Mouse (Mus musculus): ENCODE results near the gene Supt3. TPM values are rescaled to one million over a fixed set of nuclear protein-coding genes. Genes with fewer than 3 reads are reported as not detected.

The Supt3 gene
- polyA plus RNA-seq, 2 experiments = 10.5 to 21.3 TPM

DNA sequence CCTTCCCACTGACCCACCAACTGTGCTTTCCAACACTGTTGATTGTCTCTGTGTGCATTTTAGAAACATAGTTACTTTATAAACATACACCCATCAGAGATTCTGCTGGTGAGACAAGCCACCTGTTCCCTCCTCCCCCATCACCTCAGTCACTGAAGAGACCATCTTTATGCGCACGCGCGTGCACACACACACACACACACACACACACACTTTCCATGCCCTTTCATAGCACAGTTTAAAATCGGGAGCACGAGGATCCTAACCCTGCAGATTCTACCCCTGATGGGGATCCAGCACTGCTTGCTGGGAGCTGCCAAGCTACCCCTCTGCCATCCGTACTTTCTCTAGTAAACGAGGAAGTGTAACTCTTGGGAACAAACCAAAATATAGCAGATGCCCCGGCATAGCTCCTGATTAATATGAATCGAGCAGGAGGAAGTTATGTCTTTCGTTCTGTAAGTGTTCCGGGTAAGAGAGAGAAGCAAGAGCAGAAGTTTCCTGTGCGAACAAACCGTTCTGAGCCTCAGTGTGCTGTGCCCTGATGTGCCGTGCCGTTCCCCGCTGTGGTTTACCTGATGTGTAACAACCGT, 342.8 kb downstream of the Supt3 start:
- no peak overlapping the region for H3K27ac ChIP-seq (replicated peaks; ENCODE audit: low read depth, low read length)
- DNase-seq (ENCODE audit: low spot score) (no peak), ATAC-seq (ENCODE audit: low FRiP score, low read depth) (no peak)
- peaks cover 5% of the 10 kb centered on the region; the same call in 1 of the 2 replicates for H3K27me3 ChIP-seq (ENCODE audit: control insufficient read depth, insufficient read depth, low read length)
- peaks cover 3% of the 10 kb centered on the region; the same call in 1 of the 2 replicates for H3K9me3 ChIP-seq (ENCODE audit: control insufficient read depth, low read length)
- no peak for TF ChIP-seq POLR2A (IDR thresholded peaks at IDR 0.05; ENCODE audit: borderline replicate concordance, extremely low read depth, insufficient read depth, insufficient read length)
- 78% methylated on average over 18 of the region's 18 CpGs for whole genome bisulfite sequencing
- peaks cover 3% of the 10 kb centered on the region; the same call in 1 of the 2 replicates for H3K4me1 ChIP-seq (ENCODE audit: control insufficient read depth, insufficient read depth, low read length)
- H3K36me3 ChIP-seq (ENCODE audit: control insufficient read depth, insufficient read depth, low read length) = no peaks in the 10 kb centered on the region
- no peak overlapping the region for H3K4me2 ChIP-seq (replicated peaks; ENCODE audit: low read depth, low read length, severe bottlenecking)
- no peak overlapping the region for H3K4me3 ChIP-seq (replicated peaks; ENCODE audit: low read length)
- H3K9ac ChIP-seq (ENCODE audit: low read depth, low read length, severe bottlenecking) = no peak overlapping the region

DNA sequence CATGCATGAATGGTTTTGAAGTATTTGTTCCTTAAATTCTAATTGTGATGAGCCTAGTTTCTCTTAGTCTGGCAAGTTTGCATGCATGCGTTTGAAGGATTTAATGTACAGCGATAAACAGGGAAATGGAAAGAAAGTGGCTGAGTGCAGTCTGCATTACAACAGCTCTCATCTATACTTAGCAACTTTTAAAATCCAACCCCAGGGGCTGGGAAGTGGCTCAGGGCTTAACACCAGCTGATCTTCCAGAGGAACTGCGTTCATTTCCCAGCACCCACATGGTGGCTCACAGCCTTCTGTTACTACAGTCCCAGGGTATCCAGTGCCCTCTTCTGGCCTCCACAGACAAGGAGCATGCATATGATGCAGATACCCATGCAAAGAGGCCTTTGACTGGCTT, 346.9 kb downstream of the Supt3 start:
- Histone ChIP-seq H3K9me3 (ENCODE audit: control insufficient read depth, low read length) (peaks cover 3% of the 10 kb centered on the region; the same call in 1 of the 2 replicates), H3K36me3 (ENCODE audit: control insufficient read depth, insufficient read depth, low read length) (no peaks in the 10 kb centered on the region), H3K9ac (ENCODE audit: low read depth, low read length, severe bottlenecking) (no peak overlapping the region), H3K27me3 (ENCODE audit: control insufficient read depth, insufficient read depth, low read length) (peaks cover 9% of the 10 kb centered on the region; the same call in 1 of the 2 replicates), H3K4me2 (replicated peaks; ENCODE audit: low read depth, low read length, severe bottlenecking) (no peak overlapping the region), H3K4me1 (ENCODE audit: control insufficient read depth, insufficient read depth, low read length) (peaks cover 3% of the 10 kb centered on the region; the same call in 1 of the 2 replicates), H3K27ac (replicated peaks; ENCODE audit: low read depth, low read length) (no peak overlapping the region), H3K4me3 (replicated peaks; ENCODE audit: low read length) (no peak overlapping the region)
- TF ChIP-seq POLR2A (IDR thresholded peaks at IDR 0.05; ENCODE audit: borderline replicate concordance, extremely low read depth, insufficient read depth, insufficient read length) = no peak
- no peak for DNase-seq (ENCODE audit: low spot score)
- 95% methylated on average over 3 of the region's 3 CpGs for WGBS
- no peak for ATAC-seq (ENCODE audit: low FRiP score, low read depth)

DNA sequence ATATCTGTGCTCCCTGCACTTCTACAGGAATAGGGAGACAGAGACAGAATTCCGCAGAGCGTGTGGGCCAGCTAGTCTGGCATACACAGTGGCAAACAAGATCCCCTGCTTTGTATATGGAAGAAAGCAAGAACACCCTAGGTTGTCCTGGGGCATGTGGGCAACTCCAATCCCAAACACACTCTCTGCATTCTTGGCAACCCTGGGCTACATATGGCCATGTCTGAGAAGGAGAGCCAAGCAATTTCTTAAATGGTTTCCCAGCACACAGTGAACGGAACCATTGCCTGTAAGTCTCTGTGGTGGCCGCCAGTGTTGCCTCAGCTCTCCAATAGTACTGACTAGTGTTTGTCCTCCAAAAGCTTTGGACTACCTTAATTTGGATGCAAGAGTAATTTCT, 351.7 kb downstream of the Supt3 start:
- no peak overlapping the region for H3K4me2 ChIP-seq (replicated peaks; ENCODE audit: low read depth, low read length, severe bottlenecking)
- 75% methylated on average over 4 of the region's 4 CpGs for WGBS
- H3K27ac ChIP-seq (replicated peaks; ENCODE audit: low read depth, low read length) = no peak overlapping the region

DNA sequence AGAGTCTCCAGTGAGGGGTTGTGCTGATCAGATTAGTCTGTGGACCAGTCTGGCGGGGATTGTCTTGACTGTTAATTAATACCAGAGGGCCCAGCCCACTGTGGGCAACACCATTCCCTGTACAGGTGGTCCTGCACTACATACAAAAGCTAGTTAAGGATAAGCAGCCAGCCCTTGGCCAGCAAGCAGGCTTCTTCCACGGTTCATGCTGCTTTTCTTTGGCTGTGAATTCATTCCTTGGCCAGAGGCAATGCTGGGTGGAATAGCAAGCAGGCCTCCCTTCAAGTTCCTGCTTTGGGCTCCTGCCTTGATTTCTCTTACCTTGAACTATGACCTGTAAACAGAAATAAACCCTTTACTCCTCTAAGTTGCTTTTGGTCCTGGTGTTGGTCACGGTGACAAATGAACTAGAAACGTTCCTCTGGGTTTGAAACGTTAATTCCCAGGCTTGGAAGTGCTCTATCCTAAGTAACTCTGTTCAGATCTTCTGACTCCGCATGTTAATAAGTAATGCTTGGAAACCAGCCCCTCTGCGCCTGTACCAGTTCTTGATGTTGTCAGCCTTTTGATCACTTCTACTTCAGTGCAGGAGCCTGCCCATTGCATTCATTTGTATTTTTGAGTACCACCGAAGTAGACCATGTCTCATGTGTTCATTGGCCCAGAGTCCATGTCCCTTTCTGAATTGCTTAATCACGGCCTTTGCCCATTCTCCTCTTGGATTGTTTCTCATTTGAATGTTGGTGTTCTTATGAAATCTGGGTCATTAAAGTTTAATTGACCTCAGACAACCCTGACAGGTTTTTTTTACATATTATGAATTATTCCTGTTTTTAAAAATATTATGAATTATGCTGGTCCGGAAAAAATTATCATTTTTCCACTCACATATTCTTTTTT, 356.8 kb downstream of the Supt3 start:
- no peak overlapping the region for H3K27ac ChIP-seq (replicated peaks; ENCODE audit: low read depth, low read length)
- ATAC-seq (ENCODE audit: low FRiP score, low read depth) (no peak), DNase-seq (ENCODE audit: low spot score) (no peak)
- no peaks in the 10 kb centered on the region for H3K36me3 ChIP-seq (ENCODE audit: control insufficient read depth, insufficient read depth, low read length)
- H3K9me3 ChIP-seq (ENCODE audit: control insufficient read depth, low read length) = no peaks in the 10 kb centered on the region
- H3K4me2 ChIP-seq (replicated peaks; ENCODE audit: low read depth, low read length, severe bottlenecking) = no peak overlapping the region
- no peaks in the 10 kb centered on the region; the same call in 1 of the 2 replicates for H3K4me1 ChIP-seq (ENCODE audit: control insufficient read depth, insufficient read depth, low read length)
- no peak overlapping the region for H3K4me3 ChIP-seq (replicated peaks; ENCODE audit: low read length)
- 85% methylated on average over 10 of the region's 10 CpGs for WGBS
- TF ChIP-seq POLR2A (IDR thresholded peaks at IDR 0.05; ENCODE audit: borderline replicate concordance, extremely low read depth, insufficient read depth, insufficient read length) = no peak
- no peaks in the 10 kb centered on the region for H3K27me3 ChIP-seq (ENCODE audit: control insufficient read depth, insufficient read depth, low read length)
- no peak overlapping the region for H3K9ac ChIP-seq (ENCODE audit: low read depth, low read length, severe bottlenecking)

More for the DNA sequence above, 351.7 kb downstream of the Supt3 start:
- H3K36me3 ChIP-seq (ENCODE audit: control insufficient read depth, insufficient read depth, low read length) = no peaks in the 10 kb centered on the region
- TF ChIP-seq POLR2A (IDR thresholded peaks at IDR 0.05; ENCODE audit: borderline replicate concordance, extremely low read depth, insufficient read depth, insufficient read length) = no peak
- no peaks in the 10 kb centered on the region for H3K4me1 ChIP-seq (ENCODE audit: control insufficient read depth, insufficient read depth, low read length)
- H3K9ac ChIP-seq (ENCODE audit: low read depth, low read length, severe bottlenecking) = no peak overlapping the region
- DNase-seq (ENCODE audit: low spot score) (no peak), ATAC-seq (ENCODE audit: low FRiP score, low read depth) (no peak)
- H3K4me3 ChIP-seq (replicated peaks; ENCODE audit: low read length) = no peak overlapping the region
- 0 out of 2 replicates have a peak, but pooled peaks cover 5% of the 10 kb centered on the region for H3K27me3 ChIP-seq (ENCODE audit: control insufficient read depth, insufficient read depth, low read length)
- H3K9me3 ChIP-seq (ENCODE audit: control insufficient read depth, low read length) = peaks cover 3% of the 10 kb centered on the region; the same call in 1 of the 2 replicates

DNA sequence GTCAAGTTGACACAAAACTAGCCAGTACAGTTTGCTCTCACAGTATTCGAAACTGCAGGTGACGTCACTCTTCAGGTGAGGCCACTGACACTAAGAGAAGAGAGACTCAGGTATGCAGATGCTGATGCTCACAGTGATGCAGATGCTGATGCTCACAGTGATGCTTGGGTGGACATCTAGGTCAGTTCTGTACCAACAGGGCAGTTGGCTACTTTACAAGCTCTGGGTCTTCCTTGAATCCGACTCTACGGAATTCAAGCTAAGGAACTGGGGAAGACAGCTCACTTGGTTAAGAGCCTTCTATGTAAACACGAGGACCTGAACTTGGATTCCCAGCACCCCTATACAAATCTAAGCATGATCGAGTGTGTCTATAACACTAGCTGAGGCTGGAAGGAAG, 359.5 kb downstream of the Supt3 start:
- no peak overlapping the region for H3K27ac ChIP-seq (replicated peaks; ENCODE audit: low read depth, low read length)
- no peak overlapping the region for H3K4me3 ChIP-seq (replicated peaks; ENCODE audit: low read length)
- H3K4me1 ChIP-seq (ENCODE audit: control insufficient read depth, insufficient read depth, low read length) = no peaks in the 10 kb centered on the region; the same call in 1 of the 2 replicates
- no peak overlapping the region for H3K4me2 ChIP-seq (replicated peaks; ENCODE audit: low read depth, low read length, severe bottlenecking)
- H3K9me3 ChIP-seq (ENCODE audit: control insufficient read depth, low read length) = no peaks in the 10 kb centered on the region
- DNase-seq (ENCODE audit: low spot score) = no peak
- no peaks in the 10 kb centered on the region for H3K36me3 ChIP-seq (ENCODE audit: control insufficient read depth, insufficient read depth, low read length)
- TF ChIP-seq POLR2A (IDR thresholded peaks at IDR 0.05; ENCODE audit: borderline replicate concordance, extremely low read depth, insufficient read depth, insufficient read length) = no peak
- H3K9ac ChIP-seq (ENCODE audit: low read depth, low read length, severe bottlenecking) = no peak overlapping the region
- no peaks in the 10 kb centered on the region for H3K27me3 ChIP-seq (ENCODE audit: control insufficient read depth, insufficient read depth, low read length)
- 88% methylated on average over 6 of the region's 6 CpGs for WGBS
- ATAC-seq (ENCODE audit: low FRiP score, low read depth) = no peak
